Mouse (Mus musculus): ENCODE results near the gene 4933428G20Rik. TPM values are rescaled to one million over a fixed set of nuclear protein-coding genes. Genes with fewer than 3 reads are reported as not detected.
A peak's percentile ranks its signal among the peaks of the same experiment; 100 is the strongest.

Gene 4933428G20Rik
- total RNA-seq (2014; fragmentation: Nextera tagmentation) (not detected in 2 replicates), total RNA-seq (2017) (0.22 TPM in 1 of 2 replicates, not detected in the other)

GRCm38 (mm10) chr11:97499865-97500719, at the start of gene 4933428G20Rik:
Gene 4933428G20Rik (minus strand): TSS chr11:97500340.
- ATAC-seq (replicated peaks; ENCODE audit: poor library complexity, severe bottlenecking), result no peak

DNA sequence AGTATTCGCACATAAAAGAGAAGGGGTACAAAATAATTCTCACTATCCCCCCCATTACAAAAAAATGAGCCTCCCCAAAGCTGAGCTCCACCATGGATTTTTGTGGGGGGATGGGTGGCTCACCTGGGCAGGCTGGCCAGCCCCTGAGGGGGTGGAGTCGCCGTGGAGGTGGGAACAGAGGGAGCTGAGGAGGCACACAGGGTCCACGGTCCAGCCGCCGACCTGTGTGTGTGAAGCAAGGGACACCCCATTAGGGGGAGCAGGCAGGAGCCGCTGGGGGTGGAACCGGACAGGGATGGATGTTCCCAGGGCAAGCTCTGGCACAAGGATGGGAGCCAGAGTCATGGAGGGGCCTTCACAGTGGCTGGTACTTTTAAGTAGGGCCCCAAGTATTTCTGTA, 48.6 kb upstream of the 4933428G20Rik start:
- ATAC-seq (replicated peaks; ENCODE audit: poor library complexity, severe bottlenecking), result no peak

- ATAC-seq (replicated peaks; ENCODE audit: poor library complexity, severe bottlenecking), result no peak
These were observed 48.0 kb upstream of the 4933428G20Rik start for GRCm38 (mm10) chr11:97547957-97548706.

DNA sequence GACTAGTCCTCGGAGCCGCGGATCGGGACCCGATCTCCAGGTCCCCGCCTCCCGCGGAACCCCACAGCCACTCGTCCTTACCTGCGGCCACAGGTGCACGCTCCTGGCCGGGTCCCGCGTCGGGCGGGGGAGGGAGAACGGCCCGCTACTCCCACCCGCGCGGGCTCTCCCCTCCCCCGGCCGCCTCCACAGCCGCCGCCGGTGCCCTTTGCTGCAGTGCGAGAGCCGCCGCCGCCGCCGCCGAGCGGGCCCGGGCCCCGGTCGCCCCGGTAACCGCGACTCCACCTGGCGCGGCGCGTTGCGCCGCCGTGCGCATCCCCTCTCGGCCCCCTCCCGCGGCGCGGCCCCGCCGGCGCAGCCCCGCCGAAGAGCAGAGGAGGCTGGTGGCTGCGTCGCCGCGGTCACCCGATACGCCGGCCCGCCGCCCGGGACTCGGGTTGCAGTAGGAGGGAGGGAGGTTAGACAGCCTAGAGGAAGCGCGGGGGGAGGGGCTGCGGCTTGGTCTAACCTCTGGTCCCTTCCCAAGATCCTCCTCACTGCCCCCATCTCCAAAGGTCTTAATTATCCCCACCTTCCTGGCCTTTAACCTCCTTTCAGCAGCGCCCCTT, 46.8 kb upstream of the 4933428G20Rik start:
- ATAC-seq (replicated peaks; ENCODE audit: poor library complexity, severe bottlenecking), result peak; percentile 16; the same call in 1 of the 2 replicates

GRCm38 (mm10) chr11:97545808-97546560, 45.8 kb upstream of the 4933428G20Rik start:
- peak; percentile 58 for ATAC-seq (replicated peaks; ENCODE audit: poor library complexity, severe bottlenecking)

- no peak for ATAC-seq (replicated peaks; ENCODE audit: poor library complexity, severe bottlenecking)
These were observed 43.7 kb upstream of the 4933428G20Rik start for GRCm38 (mm10) chr11:97543883-97544282.

DNA sequence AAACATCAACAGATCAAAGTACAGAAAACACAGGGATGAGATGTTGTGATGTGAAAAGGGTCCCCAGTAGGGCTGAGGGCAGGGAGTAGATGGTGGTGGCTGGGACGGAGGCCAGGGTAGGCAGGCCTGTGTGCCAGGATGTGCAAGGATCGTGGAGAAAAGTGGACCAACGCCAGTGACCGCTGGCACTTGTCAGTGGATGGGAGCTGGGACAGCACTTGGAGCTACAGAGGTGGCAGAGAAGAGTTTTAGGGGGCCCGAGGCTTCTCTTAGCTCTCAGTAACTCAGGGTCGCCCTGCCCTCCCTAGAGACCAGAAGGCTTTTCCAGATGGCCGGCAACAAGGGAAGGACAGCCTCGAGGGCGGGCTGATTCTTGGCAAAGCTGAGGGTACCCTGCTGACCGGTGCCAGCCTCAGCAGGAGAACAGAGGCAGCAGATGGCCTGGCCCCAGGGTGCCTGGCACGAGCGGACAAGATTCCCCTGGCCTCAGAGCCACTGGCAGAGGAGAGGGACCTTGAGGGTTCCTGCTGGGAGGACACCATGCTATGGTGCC, 43.1 kb upstream of the 4933428G20Rik start:
- ATAC-seq (replicated peaks; ENCODE audit: poor library complexity, severe bottlenecking), result no peak

DNA sequence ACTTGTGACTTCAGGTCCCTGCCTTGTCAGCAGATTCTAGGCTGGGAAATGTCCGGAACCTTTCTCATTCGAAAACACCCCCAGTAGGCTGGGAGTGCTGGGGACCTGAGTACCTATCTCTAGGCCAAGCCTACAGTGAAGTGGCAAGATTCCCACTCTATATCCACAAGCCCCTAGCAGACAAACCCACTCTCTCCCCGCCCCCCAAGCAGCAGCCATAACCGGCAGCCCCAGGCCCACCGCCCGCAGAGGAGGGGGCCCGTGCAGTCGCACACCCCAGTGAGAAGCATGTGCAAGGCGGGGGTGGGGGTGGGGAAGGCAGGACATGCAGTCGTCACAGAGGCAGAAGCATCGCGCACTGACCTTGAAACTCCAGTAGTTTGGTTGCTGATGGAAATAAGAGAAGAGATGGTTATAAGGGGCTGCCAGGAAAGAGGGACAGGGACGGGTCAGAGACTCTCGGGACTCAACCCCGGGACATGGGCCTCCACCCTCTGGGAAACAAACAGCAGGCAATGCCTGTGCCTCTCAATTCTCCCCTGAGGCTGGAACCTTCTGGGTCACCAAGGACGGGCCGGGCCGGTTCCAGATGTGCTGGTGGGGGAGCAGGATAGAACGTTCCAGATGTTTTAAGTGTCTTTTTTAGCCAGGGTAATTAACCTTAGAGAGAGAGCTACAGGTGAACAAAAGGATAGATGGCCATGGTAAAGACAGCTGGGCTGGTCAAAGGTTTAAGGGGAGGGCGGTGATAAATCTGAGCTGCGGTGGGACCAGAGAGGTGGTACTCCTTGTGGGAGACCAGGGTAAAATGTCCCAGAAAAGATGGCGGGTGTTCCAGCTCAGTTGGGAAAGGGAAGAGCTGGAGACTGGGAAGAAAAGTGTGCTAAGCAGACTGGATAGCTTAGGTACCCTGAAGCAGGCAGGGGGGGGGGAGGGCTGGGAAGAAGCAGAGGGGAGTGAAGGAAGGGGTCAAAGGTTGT, 42.3 kb upstream of the 4933428G20Rik start:
- ATAC-seq (replicated peaks; ENCODE audit: poor library complexity, severe bottlenecking), result no peak

GRCm38 (mm10) chr11:97540604-97541003, 40.5 kb upstream of the 4933428G20Rik start:
- no peak for ATAC-seq (replicated peaks; ENCODE audit: poor library complexity, severe bottlenecking)

DNA sequence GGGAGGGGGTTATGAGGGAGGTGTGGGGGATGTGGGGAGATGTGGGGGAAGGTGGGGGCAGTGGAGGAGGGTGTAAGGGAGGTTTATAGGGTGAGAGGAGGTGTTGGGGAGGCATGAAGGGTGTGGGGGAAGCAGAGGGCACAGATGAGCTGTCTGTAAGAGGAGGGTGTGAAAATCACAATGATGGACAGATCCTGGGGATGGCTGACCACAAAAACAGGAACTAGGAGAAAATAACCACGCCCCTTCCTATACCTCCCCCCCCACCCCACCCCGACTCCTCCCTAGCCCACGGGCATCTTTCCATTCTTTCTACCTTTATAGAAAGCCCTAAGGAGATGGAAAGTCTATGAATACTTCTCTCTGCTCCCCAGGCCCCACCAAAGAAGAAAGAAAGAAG, 40.0 kb upstream of the 4933428G20Rik start:
- peak; percentile 85 for ATAC-seq (replicated peaks; ENCODE audit: poor library complexity, severe bottlenecking)

- no peak for ATAC-seq (replicated peaks; ENCODE audit: poor library complexity, severe bottlenecking)
These were observed 39.5 kb upstream of the 4933428G20Rik start for GRCm38 (mm10) chr11:97539622-97540021.

DNA sequence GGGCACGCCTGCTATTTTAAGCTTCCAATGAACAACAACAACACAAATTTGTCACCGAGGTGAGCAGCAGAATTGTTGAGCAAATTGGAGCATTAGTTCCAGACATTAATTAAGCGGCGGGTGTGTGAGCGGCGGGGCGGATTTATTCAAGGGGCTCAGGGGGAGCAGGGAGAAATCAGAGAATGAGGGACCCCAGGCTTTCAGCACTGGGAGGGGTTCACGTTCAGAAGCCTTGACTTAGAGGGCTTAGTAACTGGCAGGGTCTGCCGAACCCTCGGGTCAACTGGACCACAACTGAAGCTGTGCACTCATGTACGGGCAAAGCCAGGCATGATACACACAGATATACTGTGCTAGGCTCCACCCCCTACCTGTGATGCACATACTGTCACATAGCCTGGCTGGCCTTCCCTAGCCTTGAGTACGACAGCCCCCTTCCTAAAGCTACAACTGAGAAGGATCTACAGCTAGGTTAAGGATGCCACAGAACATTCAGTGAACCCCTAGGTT, 37.5 kb upstream of the 4933428G20Rik start:
- ATAC-seq (replicated peaks; ENCODE audit: poor library complexity, severe bottlenecking), result no peak

DNA sequence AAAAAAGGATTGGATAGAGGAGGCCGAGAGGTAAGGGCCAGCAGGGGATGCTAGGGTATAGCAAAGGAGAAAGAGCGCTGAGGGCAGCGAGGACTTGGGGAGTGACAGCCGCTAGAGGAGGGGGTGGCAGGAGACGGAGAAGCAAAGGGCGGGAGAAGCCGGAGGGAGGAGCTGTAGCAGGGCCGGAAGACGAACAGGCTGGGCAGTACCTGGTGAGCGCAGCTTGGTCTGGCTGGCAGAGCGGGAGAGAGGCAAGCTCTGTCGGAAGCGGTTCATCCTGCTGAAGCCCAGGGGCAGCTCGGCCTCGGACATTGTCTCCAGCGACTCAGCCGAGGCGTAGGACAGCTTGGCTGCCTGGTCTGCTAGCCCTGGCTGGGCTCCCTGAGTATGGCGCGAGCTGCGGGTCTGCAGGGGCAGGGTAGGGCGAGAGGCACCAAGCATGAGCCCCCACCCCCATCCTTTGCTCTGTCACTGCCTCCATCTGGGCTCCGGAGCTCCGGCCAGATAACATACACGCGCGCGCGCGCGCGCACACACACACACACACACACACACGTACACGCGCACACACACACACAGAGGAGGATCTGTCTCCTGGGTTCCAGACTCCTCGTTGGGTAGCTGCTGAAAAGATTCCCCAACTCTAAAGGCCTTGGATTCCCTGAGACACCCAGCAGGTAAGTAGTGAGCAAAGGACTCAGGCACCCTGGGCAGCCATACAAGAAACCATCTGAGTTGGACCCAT, 36.9 kb upstream of the 4933428G20Rik start:
- ATAC-seq (replicated peaks; ENCODE audit: poor library complexity, severe bottlenecking), result no peak

DNA sequence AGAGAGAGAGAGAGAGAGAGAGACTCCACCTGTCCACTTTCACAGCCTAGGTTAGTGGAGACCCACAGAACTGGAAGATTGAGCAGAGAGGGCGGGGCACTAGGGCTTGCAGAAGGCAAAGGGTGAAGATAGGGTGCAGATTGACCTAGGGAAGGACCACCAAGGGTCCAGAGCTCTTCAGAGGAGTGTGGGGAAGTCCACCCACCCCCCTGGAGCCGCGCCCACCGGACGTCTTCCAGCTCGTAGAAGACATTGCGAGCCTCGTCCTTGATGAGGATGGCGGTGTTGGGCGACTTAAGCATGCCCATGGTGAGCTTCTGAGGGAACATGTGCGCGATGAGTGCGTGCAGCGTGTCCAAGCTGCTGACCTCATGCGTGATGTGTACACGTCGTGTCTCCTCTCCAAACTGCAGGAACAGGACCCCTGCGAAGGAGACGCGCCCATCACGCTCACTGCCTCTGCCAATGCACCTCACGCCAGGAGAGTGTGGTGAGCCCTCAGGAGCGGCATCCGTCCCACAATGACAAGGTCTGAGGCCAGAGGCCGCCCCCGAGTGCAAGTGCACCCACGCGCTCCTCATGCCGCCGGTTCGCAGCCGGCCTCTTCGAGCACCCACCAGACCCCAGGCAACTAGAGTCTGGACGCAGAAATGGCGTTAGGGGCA, 36.1 kb upstream of the 4933428G20Rik start:
- no peak for ATAC-seq (replicated peaks; ENCODE audit: poor library complexity, severe bottlenecking)

DNA sequence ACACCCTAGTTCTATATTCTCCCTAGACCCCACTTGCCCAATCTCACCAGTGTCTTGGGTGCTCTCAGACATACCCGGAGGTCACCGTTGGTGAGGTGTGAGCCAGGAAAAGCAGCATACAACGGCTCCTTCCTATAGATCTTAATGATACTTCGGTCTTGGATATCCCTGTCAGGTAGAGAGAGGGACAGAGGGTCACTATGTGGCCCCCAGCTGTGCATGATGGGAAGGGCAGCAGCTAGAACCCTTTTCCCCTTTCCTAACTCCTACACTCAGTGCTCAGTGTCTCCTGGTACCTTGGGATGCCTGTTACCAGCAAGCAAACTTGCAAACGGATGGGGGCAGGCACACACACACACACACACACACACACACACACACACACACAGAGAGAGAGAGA, 35.5 kb upstream of the 4933428G20Rik start:
- ATAC-seq (replicated peaks; ENCODE audit: poor library complexity, severe bottlenecking), result no peak

GRCm38 (mm10) chr11:97535308-97535630, 35.1 kb upstream of the 4933428G20Rik start:
- ATAC-seq (replicated peaks; ENCODE audit: poor library complexity, severe bottlenecking), result no peak

Measured in granulocyte monocyte progenitor cell, adult 5-6 weeks (primary cell).